Mouse (Mus musculus) layer of hippocampus, postnatal 10 days (tissue): ENCODE results near the gene Abtb2. TPM values are rescaled to one million over a fixed set of nuclear protein-coding genes. Genes with fewer than 3 reads are reported as not detected.
A peak's percentile ranks its signal among the peaks of the same experiment; 100 is the strongest.

Experiments used
- DNase-seq, 2 experiments: peaks; one replicate each; pipeline ENCODE4 v3.0.0; 2021; ENCODE audit warnings: low spot score in 2 of 2
- total RNA-seq, 2 experiments: library from RNA; stranded (reverse); gene quantifications; 2 replicates each; pipeline ENCODE4 v1.2.3; 2021

Abtb2 gene
- total RNA-seq, 2 experiments from 2014 or later, result 13.8 to 14.4 TPM

DNA sequence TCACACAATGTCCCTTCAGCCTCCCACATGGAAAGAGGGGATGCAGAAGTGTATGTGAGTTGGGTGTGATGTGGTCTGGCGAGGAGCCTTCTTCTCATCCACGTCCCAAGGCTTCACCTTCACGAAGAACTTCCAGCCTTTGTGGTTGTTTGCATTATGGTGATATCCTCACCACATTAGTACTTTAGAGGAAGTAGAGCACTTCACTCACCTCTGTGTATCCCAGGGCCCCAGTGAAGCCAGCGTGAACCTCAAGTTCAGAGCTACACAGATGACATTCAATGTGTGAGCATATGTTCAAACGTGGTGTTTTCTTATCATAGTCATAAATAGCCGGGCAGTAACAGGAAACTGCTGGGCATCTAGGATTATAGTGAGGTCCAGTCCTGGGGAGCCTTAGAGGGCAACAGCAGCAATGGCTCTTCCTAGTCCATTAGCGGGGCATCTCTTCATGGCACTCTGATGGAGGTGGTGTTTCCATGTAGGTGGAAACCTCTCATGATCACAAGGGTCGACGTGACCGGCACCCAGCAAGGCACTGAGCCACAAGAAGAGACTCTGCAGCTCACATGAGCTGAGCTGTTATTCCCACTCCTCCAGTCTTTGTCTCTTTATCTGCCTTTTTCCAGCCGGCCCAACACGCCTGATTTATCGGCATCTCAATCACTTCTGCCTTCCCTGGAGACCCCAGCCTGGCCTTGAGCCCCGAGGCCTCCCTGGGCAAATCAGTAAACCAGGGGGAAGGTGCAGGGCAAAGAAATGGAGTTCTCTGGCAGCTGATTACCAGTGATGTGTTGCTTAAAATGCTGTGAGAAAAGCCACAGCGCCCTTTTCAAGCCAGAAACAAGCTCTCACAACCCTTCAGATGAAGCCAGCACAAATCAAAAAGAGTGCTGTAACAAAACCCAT, 93.8 kb downstream of the Abtb2 start:
- DNase-seq, result no peak

DNA sequence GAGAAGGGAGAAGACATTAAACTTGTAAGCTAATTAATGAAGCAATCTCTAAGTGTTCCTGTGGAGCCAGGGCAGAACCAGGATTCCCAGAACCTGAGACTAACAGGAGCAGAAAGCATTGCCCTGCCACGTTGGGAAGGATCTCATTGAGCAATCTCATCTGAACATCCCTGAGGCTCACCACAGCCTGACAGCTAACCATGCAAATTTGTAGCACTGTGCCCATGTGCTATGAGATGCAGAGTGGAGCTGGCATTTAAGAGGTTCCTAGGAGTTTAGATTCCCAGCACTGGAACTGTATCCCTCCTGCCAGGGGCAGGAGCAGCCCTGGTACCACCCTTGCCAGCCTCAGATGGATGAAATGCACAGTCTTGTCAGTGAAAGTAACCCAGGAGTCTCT, 95.6 kb downstream of the Abtb2 start:
- DNase-seq, result no peak

DNA sequence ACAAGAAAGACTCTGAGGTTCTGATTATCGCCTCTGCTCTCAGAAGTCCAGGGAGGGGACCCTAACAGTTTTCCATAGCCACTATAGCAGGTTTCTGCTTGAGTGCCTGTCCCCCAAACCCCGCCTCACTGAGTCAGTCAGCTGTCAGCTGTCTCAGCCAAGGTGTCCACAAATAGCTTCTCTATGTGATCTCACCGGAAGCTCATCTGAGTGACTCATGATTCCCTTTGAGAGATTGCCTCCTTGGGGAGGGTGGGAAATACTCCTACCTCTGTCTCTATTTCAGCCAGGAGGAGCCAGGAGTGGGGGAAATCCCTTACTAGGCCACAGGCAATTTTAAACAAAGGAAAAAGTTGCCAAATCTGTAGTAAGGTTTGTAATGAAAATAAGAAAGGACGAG, 96.0 kb downstream of the Abtb2 start:
- no peak for DNase-seq

DNA sequence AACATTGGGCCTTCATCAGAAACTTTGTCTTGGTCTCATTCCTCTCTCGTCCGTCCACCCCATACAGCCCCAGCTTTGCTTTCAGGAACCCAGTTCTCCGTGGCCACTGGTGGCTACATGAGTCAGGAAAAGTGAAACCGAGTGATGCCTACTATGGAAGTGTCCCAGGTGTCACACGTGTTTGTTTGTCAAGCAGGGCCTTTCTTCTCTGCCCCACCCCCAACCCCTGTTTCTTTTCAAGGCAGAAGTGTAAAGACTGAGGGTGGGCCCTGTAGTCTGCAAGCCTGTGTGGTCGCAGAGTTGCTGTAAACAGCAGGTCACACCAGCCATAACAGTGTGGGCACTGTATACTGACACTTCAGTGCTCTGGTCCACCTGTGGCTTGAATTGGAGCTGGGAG, 98.2 kb downstream of the Abtb2 start:
- no peak for DNase-seq

DNA sequence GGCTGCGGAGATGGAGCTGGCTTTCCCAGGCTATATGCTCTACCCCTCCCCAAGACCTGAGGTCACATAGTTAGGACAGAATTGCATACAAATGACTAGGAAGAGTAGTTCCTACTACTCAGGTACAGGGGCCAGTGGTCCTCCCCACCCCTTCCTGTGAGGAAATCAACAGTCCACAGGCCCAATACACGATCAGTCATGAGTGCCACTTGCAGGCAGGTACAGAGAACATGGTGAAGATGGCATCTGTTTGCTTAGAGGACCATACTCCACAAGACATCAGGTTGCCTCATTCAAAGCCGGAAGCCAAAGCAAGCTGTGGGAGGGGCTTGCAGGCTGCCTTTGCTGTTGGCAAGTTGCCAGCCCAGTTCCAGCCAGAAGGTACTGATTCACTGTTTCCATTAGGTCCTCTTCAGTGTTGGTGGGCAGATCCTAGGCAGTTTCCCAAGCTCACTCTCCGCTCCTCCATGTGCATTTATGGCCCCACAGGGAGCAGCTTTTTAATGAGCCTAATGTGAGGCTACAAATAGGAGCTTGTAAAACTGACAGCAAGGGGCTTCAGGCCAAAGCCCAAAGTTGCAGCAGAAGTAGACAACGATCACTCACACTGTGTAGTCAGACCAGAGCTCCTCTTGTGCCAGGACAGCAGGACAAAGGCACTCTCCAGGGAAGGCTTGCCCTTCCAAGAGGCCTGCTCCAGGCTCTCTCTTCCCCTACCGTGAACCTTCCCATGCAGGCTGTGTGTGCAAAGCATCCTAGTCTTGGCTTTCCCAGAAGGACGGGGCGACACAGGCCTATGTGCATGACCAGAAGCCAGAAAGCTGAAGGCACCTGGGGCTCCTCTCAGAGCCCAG, 102.1 kb downstream of the Abtb2 start:
- DNase-seq, result peak; percentile 62 to 70

DNA sequence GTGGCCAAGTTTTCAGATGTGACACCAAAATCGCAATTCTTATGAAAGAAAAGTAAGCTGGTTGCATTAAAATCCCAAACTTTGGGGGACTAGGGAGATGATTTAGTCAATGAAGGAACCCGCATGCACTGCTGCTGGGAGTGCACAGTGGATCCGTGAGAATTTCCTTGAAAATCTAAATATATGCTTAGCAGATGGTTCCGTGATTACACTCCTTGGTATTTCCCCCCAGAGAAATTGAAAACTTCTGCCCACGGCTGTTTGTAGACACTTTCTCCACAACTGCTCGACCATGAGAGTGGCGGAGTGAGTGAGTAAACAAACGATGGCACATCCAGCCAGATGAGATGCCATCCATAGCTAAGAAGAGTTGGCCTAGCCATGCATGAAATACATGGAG, 102.8 kb downstream of the Abtb2 start:
- DNase-seq, result no peak

DNA sequence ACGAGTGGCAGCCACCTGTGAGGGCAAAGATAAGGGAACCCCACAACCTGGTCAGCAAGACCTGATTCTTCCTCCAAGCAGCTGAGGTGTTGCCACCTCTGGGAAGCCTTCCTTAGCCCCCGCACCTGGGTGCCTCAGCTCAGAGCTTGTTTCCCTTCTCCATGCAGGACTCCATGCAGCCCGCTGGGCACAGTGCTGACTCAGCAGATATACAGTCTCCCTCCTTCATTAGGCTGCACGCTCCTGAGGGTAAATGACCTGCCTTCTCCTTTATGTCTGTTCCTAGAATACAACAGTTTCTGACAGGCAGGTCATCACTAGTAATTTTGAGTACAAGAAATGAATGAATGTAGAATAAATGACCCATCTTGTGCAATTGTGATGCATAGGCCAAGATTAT, 103.5 kb downstream of the Abtb2 start:
- DNase-seq, result no peak

DNA sequence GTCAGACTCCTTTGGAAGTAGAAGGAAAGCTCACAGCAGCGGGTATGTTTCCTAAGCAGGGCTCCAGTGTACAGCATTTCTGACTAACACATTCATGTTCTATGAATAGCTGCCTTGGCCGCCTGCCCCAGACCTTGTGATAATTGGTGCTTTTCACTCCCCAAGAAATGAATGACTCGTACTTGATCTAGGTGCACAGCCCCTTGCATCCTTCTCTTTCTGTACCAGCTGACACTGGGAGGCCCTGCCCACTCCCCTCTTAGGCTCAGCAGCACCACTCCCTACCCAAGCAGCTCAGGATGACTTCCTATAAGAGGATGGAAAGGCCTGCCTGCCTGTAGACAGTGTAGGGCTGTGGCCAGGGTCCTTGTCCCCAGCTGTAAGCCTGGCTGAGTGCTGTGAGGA, 104.2 kb downstream of the Abtb2 start:
- peak; percentile 64 to 77 for DNase-seq

DNA sequence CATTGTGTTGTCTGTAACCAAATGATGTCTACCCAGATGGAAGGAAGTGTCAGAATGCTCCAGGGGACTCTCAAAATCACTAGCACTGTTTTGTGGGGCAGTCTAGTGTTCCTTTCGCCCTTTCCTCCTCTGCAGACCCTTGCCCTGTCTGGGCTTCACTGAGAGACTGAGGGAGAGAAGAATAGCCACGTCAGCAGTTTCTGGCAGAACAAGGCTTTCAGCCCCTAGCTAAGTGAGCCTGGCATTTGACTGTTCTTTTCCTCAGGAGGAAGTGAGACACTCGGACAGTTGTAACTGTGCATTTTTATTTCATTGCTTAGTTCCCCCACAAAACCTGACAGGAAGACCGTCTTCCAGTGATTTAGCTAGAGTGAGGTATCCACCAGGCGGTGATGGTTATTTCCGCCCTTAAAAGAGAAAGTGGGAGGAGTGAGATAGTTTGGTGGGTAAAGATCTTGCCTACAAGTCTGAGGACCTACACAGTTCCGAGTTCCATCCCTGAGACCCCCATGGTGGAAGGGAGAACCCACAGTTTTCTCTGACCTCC, 106.5 kb downstream of the Abtb2 start:
- DNase-seq, result no peak

DNA sequence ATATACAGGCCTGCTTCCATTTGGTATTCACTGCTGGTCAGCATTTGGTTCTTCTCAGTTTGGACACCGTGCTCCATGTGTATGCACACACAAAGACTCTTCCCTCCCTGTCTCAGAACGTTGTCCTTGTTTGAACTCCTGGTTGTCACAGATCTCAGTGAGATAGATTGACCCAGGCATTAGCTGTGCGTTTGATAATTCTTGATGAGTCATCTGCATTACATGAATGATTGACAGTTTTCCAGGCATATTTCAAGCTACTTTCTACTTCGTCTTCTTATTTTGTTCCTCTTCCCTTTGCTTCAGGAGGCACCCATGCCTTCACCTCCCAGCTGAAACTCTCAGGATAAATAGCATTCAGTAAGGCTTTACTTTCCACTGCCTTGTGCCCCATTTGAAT, 107.5 kb downstream of the Abtb2 start:
- DNase-seq, result no peak

DNA sequence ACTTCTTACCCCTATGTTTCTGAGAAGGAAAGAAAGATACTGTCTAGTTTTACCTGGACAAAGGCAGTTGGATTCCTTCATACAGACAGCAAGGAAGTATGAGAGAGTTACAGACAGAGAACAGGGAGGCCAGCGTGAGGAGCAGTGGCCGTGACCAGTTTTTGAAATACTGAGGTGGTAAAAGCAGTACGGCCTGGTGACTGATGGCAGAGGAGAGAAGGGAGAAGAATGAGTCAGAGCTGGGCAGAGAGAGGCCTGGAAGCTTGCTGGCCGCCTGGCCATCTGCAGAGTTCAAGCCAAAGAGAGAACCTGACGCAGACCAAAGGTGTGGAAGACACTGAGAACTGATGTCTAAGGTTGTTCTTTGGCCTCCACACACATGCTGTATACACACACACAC, 109.3 kb downstream of the Abtb2 start:
- DNase-seq, result no peak

DNA sequence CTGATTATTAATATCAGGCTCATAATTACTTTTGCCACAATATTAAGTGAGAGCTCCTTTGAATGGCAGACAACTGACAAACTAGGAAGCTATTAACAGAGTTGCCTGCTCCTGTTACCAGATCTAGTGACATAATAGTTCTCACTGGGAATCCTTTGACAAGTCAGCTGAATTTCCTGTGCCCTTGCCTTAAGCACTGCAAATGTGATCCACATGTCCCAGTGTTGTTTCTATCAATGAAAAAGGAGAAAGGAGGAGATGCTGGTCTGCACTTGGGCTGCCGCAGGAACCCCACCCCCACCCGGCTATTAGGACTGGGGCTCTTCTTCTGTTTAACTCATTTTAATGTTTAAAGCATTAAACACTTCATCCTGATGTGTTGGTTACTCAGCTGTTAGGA, 110.7 kb downstream of the Abtb2 start:
- no peak for DNase-seq

DNA sequence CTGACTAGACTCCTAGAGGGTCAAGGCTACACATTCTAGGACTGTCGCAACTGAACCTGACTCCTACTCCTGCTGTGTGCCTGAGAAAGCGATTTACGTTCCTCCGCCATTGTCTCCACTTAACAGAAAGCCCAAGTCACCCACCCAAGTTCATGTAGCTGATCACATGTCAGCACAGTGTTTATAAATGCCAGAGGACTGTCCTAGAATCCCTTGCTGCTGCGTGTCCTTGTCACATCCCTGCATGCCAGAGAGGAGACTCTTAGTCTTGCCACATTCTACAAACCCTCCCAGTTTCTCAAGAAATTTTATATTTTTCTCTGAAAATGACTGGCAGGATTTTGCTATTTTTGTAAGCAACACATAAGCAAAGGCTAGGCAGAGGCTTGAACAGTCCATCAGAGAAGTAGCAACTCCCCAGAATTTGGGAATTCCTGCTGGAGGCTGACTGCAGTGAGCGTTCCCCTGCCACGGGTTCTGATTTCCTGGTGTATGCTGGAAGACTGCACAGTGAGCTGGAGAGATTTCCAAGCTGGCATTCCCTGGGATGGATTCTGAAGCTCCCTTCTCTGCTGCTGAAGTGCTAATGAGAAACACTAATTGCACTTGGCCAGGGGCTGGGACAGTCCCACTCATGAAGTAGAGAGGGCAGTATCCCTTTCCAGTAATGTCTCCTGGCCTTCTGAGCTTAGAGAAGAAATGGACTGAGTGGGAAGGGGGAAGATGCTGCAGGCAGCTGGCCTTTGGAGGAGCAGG, 111.7 kb downstream of the Abtb2 start:
- DNase-seq, result peak in 1 of 2 experiments; percentile 51

DNA sequence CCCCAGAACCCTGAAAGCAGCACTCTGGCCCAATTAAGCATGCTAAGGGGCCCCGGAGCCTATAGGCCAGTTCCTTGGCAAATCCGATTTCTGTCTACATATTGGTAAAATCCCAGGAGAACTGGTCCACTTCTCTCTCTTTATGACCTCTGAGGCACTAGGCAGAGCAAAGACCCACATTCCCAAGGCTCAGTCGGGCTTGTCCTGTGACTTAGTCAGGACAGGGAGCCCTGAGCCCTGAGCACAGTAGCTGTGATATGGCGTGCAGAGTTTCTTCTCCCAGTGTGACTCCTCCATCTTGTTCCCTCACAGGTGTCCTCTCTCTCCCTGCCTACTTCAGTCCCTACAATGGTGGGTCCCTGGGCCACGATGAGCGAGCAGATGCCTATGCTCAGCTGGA, 112.3 kb downstream of the Abtb2 start:
- no peak for DNase-seq

DNA sequence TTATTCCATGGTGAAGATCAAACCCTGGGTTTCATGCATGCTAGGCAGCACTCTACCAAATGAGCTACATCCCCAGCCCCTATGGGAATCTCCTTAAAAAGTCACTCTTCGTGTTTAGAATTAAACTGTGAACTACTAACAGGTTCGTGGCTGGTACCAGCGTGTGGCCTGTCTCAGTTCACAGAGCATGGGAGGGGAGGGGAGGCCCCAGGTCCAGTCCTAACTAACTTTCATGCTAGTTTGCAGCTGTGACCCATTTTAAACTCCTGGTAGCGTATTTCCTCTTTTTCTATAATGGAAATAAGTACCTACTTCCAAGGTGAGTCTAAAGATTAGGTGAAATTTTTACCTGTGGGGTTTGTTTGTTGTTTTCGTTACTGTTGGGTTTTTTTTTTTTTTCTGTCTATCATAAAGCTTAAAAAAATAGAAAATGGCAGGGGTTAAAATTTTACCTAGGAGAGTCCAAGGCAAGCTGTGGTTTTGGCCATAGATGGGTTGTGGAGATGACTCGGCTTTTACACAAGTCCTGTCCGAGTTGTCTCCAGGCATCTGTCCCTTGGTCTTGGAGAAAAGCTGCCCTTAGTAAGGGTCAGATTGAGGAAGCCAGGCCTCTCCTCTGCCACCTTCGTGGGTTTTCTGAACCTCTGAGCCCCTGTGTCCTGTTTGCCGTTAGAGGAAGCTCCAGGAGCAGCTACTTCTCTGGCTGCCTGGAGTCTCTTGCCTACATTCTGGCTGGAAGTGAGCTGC, 114.4 kb downstream of the Abtb2 start:
- no peak for DNase-seq

DNA sequence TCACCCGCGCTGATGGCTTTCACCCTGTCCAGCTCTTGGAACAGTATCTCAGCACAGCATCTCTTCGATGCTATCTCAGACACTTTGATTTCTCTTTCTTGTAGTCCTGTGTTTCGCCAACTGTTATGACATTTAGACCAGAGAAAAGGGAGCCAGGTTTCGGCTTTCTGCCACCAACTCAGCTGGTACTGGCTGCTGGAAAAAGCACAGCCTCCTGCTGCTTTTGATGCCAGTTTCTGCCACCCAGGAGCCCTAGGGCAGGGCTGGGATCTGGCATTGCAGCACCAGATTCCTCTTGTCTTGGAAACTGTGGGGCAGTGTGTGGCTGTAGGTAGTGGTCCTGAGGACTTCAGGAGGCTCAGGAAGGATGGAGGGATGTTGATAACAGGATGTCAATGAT, 115.0 kb downstream of the Abtb2 start:
- no peak for DNase-seq

DNA sequence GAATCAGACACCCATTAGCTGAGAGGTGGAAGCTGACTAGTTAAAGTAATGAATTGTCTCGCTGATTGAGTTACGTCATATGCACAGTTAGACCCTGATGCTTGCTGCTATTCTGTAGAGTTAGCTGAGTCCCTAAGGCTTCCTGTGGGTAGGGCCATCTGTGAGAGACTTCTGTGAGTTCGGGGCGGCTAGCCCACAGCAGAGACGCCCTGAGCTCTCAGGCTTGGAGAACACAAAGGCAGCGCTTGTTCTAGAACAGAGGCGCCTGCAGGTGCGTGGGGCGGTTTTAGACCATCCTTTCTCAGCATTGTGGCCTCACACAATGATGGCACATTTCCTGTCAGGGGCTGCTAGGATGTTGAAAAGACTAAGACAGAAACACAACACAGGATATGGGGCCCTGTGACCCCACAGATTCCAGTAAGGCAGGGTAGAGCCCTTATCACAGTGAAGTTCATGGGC, 116.2 kb downstream of the Abtb2 start:
- DNase-seq, result no peak

DNA sequence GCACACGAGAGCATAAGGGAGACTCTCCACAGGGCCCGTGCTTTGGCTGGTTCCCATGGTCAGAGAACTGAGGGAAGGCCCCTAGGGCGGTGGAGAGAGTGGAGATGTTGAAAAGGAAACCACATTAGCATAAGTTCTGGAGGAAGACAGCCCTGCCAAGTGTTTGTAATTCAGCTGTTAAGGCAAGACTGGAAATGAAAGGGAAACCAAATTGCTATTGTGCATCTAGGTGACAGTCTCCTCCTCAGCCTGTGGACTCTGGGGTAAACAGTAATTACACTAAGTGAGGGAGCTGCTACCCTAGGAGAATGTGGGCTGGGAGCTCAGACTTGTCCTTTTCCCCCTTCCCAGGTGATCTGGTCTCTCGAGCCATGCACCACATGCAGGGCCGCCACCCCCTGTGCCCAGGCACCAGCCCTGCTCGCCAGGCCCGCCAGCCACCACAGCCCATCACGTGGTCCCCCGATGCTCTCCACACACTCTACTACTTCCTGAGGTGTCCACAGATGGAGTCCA, 116.9 kb downstream of the Abtb2 start:
- peak in 1 of 2 experiments; percentile 41 for DNase-seq

DNA sequence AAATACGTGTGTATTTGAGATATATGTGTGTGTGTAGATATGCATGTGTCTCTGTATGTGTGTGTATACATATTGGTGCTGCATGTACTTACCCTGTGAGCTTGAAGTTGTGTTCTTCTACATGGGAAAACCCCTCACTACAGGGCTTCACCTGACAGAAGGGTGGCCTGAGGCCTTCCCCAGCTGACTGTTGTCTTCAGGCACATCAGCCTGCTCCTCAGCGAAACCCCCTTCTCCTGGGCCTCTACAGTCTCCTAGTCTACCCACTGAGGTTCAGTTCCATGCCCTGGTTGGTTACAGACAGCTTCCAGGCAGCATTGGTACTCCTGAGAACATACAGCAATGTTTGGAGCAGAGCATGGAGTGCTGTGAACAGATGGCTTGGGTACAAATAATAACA, 118.3 kb downstream of the Abtb2 start:
- DNase-seq, result no peak

DNA sequence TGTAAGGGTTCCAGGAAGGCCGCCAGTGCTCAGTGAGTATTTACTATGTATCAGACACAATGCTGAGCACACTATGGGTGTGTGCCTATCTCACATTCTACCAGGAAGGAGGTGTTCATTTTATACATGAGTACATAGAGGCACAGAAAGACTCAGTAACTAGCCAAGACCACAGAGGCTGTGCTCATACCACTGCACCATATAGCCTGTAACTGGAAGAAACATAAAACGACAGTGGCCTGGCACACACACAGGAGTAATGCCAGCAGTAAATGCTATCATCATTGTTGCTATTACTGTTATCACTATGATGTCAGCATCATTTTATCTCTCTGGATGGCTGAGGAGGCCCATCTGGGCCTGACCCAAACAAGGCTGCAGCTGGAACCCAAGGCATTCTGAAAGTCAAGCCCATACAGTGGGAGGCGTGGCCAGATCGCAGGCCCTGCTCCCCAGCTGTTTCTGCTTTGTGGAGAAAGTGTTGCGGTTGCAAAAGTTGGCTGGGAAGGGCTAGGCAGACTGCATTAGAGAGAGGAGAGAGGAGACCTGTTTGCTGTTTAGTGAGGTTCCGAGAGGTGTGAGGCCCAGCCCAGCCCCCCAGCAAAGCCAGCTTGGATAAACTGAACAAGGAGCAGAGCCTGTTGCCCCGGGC, 118.9 kb downstream of the Abtb2 start:
- DNase-seq, result no peak
